Mouse (Mus musculus) cortical plate, adult 2 months (tissue): Measurements from ENCODE around the gene Scube3. TPM values are rescaled to one million over a fixed set of nuclear protein-coding genes. Genes with fewer than 3 reads are reported as not detected.

Source experiments
- H3K27ac ChIP-seq: fragments of 200-500 bp; 2 replicates; pipeline ENCODE4 v1.5.1; 2012; ENCODE audit warnings: low read length, control low read depth, inconsistent platforms; ENCODE audit not compliant: insufficient read depth
- H3K4me1 ChIP-seq: fragments of 200-500 bp; 2 replicates; pipeline ENCODE4 v1.6.1; 2011; ENCODE audit warnings: low read length; ENCODE audit not compliant: control insufficient read depth, insufficient read depth
- H3K4me3 ChIP-seq: fragments of 200-500 bp; 2 replicates; pipeline ENCODE4 v1.5.1; 2011; ENCODE audit warnings: mild to moderate bottlenecking, low read length, control low read depth; ENCODE audit not compliant: insufficient read depth
- CTCF ChIP-seq: fragments of 200-500 bp; IDR thresholded peaks from 2 replicates; pipeline ENCODE4 v1.5.1; 2011; ENCODE audit warnings: mild to moderate bottlenecking, control low read depth, low read length; ENCODE audit not compliant: insufficient read depth; ENCODE audit errors: extremely low read depth
- POLR2A ChIP-seq: fragments of 200-500 bp; IDR thresholded peaks from 2 replicates; pipeline ENCODE4 v1.6.1; 2011; ENCODE audit warnings: mild to moderate bottlenecking, low read length, control low read depth; ENCODE audit not compliant: insufficient read depth; ENCODE audit errors: extremely low read depth
- polyA plus RNA-seq: library from polyadenylated mRNA; depleted of rRNA; stranded (reverse); fragments of >200 nt; gene quantifications from 2 replicates; pipeline ENCODE4 v1.2.3, GENCODE M21; 2012

Gene Scube3
- polyA plus RNA-seq, 1 experiment: 3.0 TPM

- H3K27ac ChIP-seq: no peak overlapping the region
- H3K4me3 ChIP-seq: no peak overlapping the region
- no peak for TF ChIP-seq CTCF
- TF ChIP-seq POLR2A: no peak
- H3K4me1 ChIP-seq: no peaks in the 10 kb centered on the region
Observed at GRCm38 (mm10) chr17:28104416-28104815, 37.5 kb upstream of the Scube3 start.

- no peak for TF ChIP-seq POLR2A
- no peak for TF ChIP-seq CTCF
- no peak overlapping the region for H3K4me3 ChIP-seq
- no peaks in the 10 kb centered on the region for H3K4me1 ChIP-seq
- no peak overlapping the region for H3K27ac ChIP-seq
Observed at GRCm38 (mm10) chr17:28106352-28106751, 35.6 kb upstream of the Scube3 start.

DNA sequence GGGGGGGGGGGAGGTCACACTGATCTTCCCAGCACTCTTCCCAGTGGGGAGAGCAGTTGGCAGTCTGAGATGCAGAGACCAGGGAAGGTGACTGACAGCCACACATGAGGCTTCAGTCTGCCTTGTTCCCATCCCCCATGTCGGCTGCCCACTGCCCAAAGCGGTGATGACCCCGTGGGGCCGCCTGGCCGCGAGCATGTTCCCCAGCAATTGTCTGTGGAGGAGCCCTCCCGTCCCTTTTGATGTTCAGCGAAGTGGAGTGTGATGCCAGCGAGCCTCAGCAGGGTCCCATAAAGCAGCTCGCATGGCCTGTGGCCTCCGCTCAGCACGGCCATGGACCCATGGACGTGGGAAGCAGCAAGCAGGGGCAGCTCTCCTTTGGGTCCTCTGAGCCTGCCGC, 34.7 kb upstream of the Scube3 start:
- Histone ChIP-seq H3K4me1 (no peaks in the 10 kb centered on the region), H3K27ac (no peak overlapping the region), H3K4me3 (no peak overlapping the region)
- TF ChIP-seq CTCF (no peak), POLR2A (no peak)

GRCm38 (mm10) chr17:28112266-28112665, 29.7 kb upstream of the Scube3 start:
- Histone ChIP-seq H3K4me1 (no peaks in the 10 kb centered on the region), H3K27ac (no peak overlapping the region), H3K4me3 (no peak overlapping the region)
- TF ChIP-seq POLR2A: no peak
- TF ChIP-seq CTCF: no peak

DNA sequence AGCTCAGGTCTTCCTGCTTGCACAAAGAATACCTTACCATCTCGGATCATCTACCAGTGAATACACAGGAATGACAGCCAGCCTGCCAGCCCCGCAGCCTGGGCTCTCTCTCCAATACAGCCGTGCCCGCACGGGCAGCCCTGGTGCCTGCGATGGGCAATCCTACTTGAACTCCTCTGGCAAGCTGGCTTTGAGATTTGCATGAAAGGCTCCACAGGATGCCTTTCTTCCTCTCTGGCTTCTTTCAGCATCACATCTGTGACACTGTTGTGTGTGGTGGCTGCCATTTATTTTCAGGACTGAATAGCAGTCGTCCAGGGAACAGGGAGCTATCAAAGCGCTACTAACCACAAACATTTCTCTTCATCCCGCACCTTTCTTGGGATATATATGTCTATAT, 25.6 kb upstream of the Scube3 start:
- H3K27ac ChIP-seq: no peak overlapping the region
- no peaks in the 10 kb centered on the region for H3K4me1 ChIP-seq
- TF ChIP-seq POLR2A (no peak), CTCF (no peak)
- H3K4me3 ChIP-seq: no peak overlapping the region

DNA sequence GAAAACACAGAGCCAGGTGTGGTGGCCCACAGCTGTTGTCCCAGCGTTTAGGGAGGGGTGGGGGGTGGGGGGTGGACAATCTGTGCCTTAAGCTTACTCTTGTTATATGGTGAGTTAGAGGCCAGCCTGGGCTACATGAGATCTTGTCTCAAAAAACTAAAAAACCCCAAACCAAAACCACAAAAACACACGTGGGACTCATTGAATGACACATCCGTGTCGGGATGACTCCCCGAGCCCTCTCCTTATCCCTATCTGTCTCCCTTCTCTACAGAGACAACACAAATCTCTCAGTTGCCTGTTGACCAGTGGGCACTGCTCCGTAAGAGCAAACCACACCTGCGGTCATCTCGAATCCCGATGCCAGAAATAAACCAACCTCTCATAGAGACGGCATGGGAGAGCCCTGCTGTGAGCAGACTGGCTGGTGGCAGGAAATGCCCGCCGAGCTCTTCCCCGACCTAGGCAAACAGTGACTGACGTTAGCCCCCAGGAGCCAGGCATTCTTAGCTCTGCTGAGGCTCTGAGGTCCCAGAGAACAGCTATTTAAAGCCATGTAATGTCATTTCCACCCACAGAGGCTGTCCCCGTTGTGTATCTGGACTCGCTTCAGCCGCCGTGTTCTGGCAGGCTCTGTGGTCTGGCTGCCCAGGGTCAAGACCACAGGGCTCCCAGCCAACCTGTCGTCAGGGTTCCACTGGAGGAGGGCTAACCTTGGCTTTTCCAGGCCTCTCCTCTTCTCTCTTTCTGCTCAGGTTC, 24.3 kb upstream of the Scube3 start:
- Histone ChIP-seq H3K4me3 (no peak overlapping the region), H3K4me1 (no peaks in the 10 kb centered on the region), H3K27ac (no peak overlapping the region)
- no peak for TF ChIP-seq POLR2A
- TF ChIP-seq CTCF: no peak

DNA sequence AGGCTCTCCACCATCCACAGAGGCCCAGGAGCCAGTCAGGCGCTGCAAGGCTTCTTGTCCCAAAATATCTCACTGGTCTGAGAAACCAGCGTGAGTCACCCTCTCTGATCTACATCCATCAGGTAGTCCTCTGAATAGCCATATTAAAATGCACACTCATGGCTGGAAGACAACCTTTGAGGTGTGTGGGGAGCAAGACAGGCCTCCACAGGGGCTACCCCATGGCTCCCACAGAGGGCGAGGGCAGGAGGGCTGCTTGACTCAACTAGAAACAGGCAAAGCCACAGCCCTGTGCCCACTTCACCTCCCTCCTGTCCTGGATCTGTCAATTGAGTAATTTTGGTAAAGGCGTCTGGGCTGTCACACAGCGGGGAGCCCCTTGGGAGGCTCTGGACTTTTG, 21.5 kb upstream of the Scube3 start:
- no peaks in the 10 kb centered on the region for H3K4me1 ChIP-seq
- no peak for TF ChIP-seq POLR2A
- no peak for TF ChIP-seq CTCF
- H3K4me3 ChIP-seq: no peak overlapping the region
- no peak overlapping the region for H3K27ac ChIP-seq

- H3K4me1 ChIP-seq: no peaks in the 10 kb centered on the region
- no peak overlapping the region for H3K4me3 ChIP-seq
- H3K27ac ChIP-seq: no peak overlapping the region
- TF ChIP-seq POLR2A: no peak
- TF ChIP-seq CTCF: no peak
Observed at GRCm38 (mm10) chr17:28122949-28123348, 19.0 kb upstream of the Scube3 start.

DNA sequence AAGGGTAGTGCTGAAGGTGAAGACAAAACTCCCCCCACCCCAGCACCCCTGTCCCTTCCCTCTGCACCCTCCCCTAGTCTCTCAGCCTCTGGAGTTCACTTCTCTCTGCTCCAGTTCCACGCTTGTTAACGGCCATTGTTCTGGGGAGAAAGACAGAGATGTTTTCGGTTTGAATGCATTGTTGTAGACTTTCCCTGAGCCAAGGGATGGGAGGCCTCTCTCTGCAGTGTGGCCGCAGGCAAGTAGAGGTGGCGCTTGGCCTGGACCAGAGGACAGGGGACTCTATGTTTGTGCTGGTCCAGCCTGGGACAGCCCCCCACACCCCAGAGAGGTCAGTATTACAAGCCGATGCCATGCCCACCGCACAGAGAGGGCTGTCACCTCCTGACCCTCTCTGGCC, 18.3 kb upstream of the Scube3 start:
- H3K27ac ChIP-seq: no peak overlapping the region
- no peak overlapping the region for H3K4me3 ChIP-seq
- no peaks in the 10 kb centered on the region for H3K4me1 ChIP-seq
- TF ChIP-seq POLR2A (no peak), CTCF (no peak)

- no peak overlapping the region for H3K4me3 ChIP-seq
- H3K4me1 ChIP-seq: no peaks in the 10 kb centered on the region
- no peak for TF ChIP-seq POLR2A
- no peak for TF ChIP-seq CTCF
- H3K27ac ChIP-seq: no peak overlapping the region
Observed at GRCm38 (mm10) chr17:28124368-28124767, 17.6 kb upstream of the Scube3 start.

GRCm38 (mm10) chr17:28129796-28130195, 12.1 kb upstream of the Scube3 start:
- TF ChIP-seq POLR2A (no peak), CTCF (no peak)
- no peaks in the 10 kb centered on the region for H3K4me1 ChIP-seq

More at GRCm38 (mm10) chr17:28129796-28130195, 12.1 kb upstream of the Scube3 start:
- Histone ChIP-seq H3K4me3 (no peak overlapping the region), H3K27ac (no peak overlapping the region)
